Mouse (Mus musculus): ENCODE measurements around the gene Stfa3. TPM values are rescaled to one million over a fixed set of nuclear protein-coding genes. Genes with fewer than 3 reads are reported as not detected.

Stfa3 gene
- polyA plus RNA-seq (2015; fragmentation: Nextera tagmentation; extraction: Ambion mirVana): 0.85 and 0.91 TPM in 2 replicates

DNA sequence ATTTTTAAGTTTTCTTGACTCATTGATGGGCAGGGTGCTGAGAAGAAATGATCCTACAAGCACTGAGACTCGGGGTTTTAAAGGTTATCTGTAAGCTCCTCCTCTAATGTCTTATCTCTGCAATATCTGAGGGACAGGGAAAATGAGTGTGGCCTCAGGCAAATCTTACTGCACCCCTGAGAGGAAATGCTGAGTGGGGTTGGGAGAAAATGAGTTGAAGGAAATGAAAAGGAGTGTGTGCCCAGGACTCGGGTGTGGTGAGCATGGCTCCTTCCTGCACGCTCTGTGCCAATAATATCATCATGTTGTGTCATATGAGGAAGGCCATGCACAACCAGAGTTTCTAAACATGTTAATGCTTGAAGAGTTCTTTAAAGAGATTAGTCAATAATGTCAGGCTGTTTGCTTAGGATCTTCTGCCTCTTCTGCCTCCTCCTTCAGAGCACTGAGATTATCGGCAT lies at the start of gene Stfa3:
Stfa3 (minus strand) TSS at position 51 of the 461 bp plus-strand sequence.
- Histone ChIP-seq H3K27me3 (ENCODE audit: insufficient read depth, low read length) (no peaks in the 10 kb centered on the region), H3K27ac (ENCODE audit: low read length) (no peak within 1 kb of the TSS), H3K36me3 (ENCODE audit: insufficient read depth, low read length) (no peaks in the 10 kb centered on the region), H3K9me3 (ENCODE audit: low read length) (no peaks in the 10 kb centered on the region), H3K4me3 (ENCODE audit: low read length) (no peak within 1 kb of the TSS), H3K4me2 (replicated peaks; ENCODE audit: low read depth, low read length) (no peak within 1 kb of the TSS), H3K9ac (replicated peaks; ENCODE audit: low read length) (no peak within 1 kb of the TSS), H3K4me1 (ENCODE audit: insufficient read depth, low read length) (no peaks in the 10 kb centered on the region)
- 75% methylated on average over 4 of the region's 4 CpGs for WGBS
- no peak for ATAC-seq (ENCODE audit: low FRiP score, low TSS enrichment)

DNA sequence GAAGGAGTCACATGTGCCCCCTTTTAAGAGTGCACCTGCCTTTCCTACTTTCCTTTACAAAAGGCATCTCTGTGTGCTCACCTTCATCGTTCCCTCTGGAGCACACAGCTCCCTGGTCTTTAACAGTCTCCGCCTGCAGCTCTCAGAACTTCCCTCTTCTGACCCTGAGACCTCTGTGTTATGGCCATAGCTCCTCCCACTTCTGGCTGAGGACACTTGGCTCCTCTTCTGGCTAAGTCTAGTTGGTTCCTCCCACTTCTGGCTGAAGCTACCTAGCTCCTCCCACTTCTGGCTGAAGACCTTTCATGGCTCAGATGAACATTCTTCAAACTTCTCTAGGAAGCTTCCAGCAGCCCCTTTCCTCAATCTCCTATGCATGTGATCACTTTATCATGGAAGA lies 47.1 kb upstream of the Stfa3 start:
- H3K27ac ChIP-seq (ENCODE audit: low read length): no peak overlapping the region
- H3K36me3 ChIP-seq (ENCODE audit: insufficient read depth, low read length): no peaks in the 10 kb centered on the region
- H3K4me1 ChIP-seq (ENCODE audit: insufficient read depth, low read length): no peaks in the 10 kb centered on the region
- no peak for ATAC-seq (ENCODE audit: low FRiP score, low TSS enrichment)
- WGBS: 79% methylated on average over 2 of the region's 2 CpGs
- H3K27me3 ChIP-seq (ENCODE audit: insufficient read depth, low read length): no peaks in the 10 kb centered on the region
- no peak overlapping the region for H3K4me3 ChIP-seq (ENCODE audit: low read length)
- H3K9me3 ChIP-seq (ENCODE audit: low read length): no peaks in the 10 kb centered on the region
- H3K9ac ChIP-seq (replicated peaks; ENCODE audit: low read length): no peak overlapping the region
- H3K4me2 ChIP-seq (replicated peaks; ENCODE audit: low read depth, low read length): no peak overlapping the region

DNA sequence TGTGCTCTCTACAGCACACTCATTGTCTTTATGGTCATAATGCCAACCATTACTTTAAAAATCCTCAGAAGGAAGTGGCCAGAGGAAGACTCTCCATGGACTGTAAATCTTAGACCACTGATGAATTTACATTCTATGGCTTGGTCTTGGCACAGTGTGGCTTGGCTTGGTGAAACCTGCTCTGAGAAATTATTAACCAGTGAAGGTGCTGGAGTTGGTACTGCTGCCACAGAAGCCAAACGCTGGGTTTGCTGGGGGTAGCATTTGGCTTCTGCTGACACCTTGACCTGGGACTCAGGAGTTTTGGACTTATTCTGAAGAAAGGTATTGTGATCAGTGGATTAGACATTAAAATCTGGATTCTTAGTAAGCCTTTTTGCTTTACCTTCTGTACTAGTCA lies 37.2 kb upstream of the Stfa3 start:
- no peaks in the 10 kb centered on the region for H3K36me3 ChIP-seq (ENCODE audit: insufficient read depth, low read length)
- no peak overlapping the region for H3K27ac ChIP-seq (ENCODE audit: low read length)
- H3K27me3 ChIP-seq (ENCODE audit: insufficient read depth, low read length): no peaks in the 10 kb centered on the region
- whole genome bisulfite sequencing: 48% methylated on average over 1 of the region's 1 CpGs
- no peak overlapping the region for H3K9ac ChIP-seq (replicated peaks; ENCODE audit: low read length)
- H3K4me2 ChIP-seq (replicated peaks; ENCODE audit: low read depth, low read length): no peak overlapping the region
- H3K4me3 ChIP-seq (ENCODE audit: low read length): no peak overlapping the region
- no peaks in the 10 kb centered on the region for H3K9me3 ChIP-seq (ENCODE audit: low read length)
- ATAC-seq (ENCODE audit: low FRiP score, low TSS enrichment): no peak
- H3K4me1 ChIP-seq (ENCODE audit: insufficient read depth, low read length): peaks cover 8% of the 10 kb centered on the region; the same call in 1 of the 2 replicates

DNA sequence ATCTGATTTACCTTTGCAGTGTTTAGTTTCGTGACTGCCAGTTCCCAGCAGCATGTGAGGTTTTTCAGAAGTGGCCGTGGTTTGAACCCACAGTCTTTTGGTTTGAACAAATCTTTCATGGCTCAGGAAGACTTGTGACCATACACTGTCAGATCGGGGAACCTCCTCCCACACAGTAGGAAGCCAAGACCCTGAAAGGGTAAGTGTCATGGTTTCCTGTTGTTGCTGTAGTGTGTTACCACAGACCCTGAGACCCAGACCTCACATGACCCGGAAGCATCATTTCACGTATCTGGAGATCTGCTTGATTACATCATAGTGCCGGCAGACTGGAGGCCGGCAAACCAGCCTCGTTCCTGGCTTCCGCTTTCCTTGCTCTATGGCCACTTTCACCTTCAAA lies 21.7 kb upstream of the Stfa3 start:
- Histone ChIP-seq H3K4me3 (ENCODE audit: low read length) (no peak overlapping the region), H3K27ac (ENCODE audit: low read length) (no peak overlapping the region), H3K9me3 (ENCODE audit: low read length) (no peaks in the 10 kb centered on the region; the same call in 1 of the 2 replicates), H3K4me1 (ENCODE audit: insufficient read depth, low read length) (no peaks in the 10 kb centered on the region), H3K36me3 (ENCODE audit: insufficient read depth, low read length) (no peaks in the 10 kb centered on the region), H3K27me3 (ENCODE audit: insufficient read depth, low read length) (no peaks in the 10 kb centered on the region), H3K9ac (replicated peaks; ENCODE audit: low read length) (no peak overlapping the region), H3K4me2 (replicated peaks; ENCODE audit: low read depth, low read length) (no peak overlapping the region)
- 63% methylated on average over 9 of the region's 9 CpGs for WGBS
- no peak for ATAC-seq (ENCODE audit: low FRiP score, low TSS enrichment)

DNA sequence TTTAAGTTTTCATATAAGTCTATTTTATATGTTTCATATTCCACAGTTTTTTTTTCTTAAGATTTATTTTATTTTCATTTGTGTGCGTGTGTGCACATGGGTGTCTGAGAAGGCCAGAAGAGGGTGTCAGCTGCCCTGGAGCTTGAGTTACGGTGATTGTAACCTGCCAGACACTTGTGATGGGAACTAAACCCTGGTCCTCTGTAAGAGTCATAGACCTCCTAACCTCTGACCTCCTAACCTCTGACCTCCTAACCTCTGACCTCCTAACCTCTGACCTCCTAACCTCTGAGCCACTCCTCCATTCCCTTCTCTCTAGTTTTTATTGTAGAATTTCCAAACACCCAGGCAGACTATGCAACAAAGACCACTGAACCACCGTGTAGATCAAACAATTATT lies 20.3 kb upstream of the Stfa3 start:
- ATAC-seq (ENCODE audit: low FRiP score, low TSS enrichment): no peak
- Histone ChIP-seq H3K4me2 (replicated peaks; ENCODE audit: low read depth, low read length) (no peak overlapping the region), H3K4me3 (ENCODE audit: low read length) (no peak overlapping the region), H3K9ac (replicated peaks; ENCODE audit: low read length) (no peak overlapping the region), H3K4me1 (ENCODE audit: insufficient read depth, low read length) (no peaks in the 10 kb centered on the region), H3K27ac (ENCODE audit: low read length) (no peak overlapping the region), H3K36me3 (ENCODE audit: insufficient read depth, low read length) (no peaks in the 10 kb centered on the region), H3K27me3 (ENCODE audit: insufficient read depth, low read length) (no peaks in the 10 kb centered on the region), H3K9me3 (ENCODE audit: low read length) (no peaks in the 10 kb centered on the region; the same call in 1 of the 2 replicates)
- WGBS: 90% methylated on average over 3 of the region's 3 CpGs

DNA sequence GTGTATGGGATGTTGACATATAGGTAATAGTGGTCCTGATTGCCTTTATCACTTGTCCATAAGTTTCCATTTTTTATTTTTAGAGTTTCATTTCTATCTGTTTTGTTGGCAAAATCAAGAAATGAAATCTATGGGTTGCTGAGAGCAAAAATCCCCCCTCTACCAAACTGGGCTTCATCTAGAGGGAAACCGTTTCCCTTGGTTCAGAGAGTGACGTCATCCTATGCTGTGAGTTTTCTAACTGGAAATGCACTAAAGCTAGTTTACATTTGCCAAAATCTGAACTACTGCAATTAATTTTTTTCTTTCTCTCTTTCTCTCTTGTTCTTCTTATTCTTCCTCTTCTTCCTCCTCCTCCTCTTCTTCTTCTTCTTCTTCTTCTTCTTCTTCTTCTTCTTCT lies 19.7 kb upstream of the Stfa3 start:
- Histone ChIP-seq H3K4me1 (ENCODE audit: insufficient read depth, low read length) (no peaks in the 10 kb centered on the region), H3K36me3 (ENCODE audit: insufficient read depth, low read length) (no peaks in the 10 kb centered on the region), H3K4me3 (ENCODE audit: low read length) (no peak overlapping the region), H3K27ac (ENCODE audit: low read length) (no peak overlapping the region), H3K9me3 (ENCODE audit: low read length) (no peaks in the 10 kb centered on the region; the same call in 1 of the 2 replicates), H3K4me2 (replicated peaks; ENCODE audit: low read depth, low read length) (no peak overlapping the region), H3K9ac (replicated peaks; ENCODE audit: low read length) (no peak overlapping the region), H3K27me3 (ENCODE audit: insufficient read depth, low read length) (no peaks in the 10 kb centered on the region)
- 76% methylated on average over 2 of the region's 2 CpGs for WGBS
- no peak for ATAC-seq (ENCODE audit: low FRiP score, low TSS enrichment)

DNA sequence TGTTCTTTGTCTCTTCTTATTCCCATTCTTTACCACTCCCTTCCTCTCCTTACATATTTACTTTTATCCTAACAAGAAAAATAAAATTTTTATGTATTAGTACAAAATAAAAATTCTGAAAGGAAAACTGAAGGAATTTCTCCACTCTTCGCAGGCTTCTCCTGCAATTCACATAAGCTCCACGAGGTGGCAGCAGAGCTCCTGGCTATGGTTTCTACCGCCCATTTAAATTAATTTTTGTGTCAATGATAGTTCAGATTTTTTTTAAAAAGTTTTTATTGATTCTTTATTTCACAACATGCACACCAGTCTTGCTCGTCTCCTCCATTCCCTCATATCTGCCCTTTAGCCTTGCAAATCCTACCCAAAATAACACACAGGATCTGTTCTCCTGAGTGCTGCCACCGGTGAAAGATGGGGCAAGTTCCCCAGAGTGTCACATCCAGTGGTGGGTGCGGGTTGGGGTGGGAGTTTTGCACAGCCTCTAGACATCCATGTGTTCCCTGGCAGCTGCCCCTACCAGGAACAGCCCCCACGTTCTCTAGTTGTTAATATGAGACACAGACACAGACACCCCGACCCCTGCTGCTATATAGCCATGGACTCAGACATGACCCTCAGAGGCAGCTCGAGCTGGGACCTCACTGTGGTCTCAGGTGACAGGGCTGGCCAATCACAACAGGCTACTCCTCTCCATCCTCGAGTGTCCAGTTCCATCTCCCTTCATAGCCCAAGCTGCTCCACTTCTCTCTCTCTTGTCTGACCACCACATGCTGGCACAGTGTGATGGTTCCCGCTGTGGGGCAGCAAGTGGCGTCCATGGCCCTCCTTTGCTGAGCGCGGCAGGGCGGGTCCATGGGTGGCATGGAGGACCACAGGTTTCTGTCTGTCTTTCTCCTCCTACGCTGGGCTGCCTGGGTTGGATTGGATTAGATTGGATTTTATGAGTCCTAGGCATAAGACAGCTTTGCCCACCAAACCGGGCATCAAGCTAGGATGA lies 18.3 kb upstream of the Stfa3 start:
- H3K4me3 ChIP-seq (ENCODE audit: low read length): no peak overlapping the region
- no peak overlapping the region for H3K27ac ChIP-seq (ENCODE audit: low read length)
- ATAC-seq (ENCODE audit: low FRiP score, low TSS enrichment): peak; percentile 90
- no peaks in the 10 kb centered on the region for H3K36me3 ChIP-seq (ENCODE audit: insufficient read depth, low read length)
- no peak overlapping the region for H3K9ac ChIP-seq (replicated peaks; ENCODE audit: low read length)
- WGBS: 43% methylated on average over 17 of the region's 17 CpGs
- no peaks in the 10 kb centered on the region for H3K4me1 ChIP-seq (ENCODE audit: insufficient read depth, low read length)
- no peaks in the 10 kb centered on the region for H3K27me3 ChIP-seq (ENCODE audit: insufficient read depth, low read length)
- H3K4me2 ChIP-seq (replicated peaks; ENCODE audit: low read depth, low read length): no peak overlapping the region; the same call in 1 of the 2 replicates
- H3K9me3 ChIP-seq (ENCODE audit: low read length): 0 out of 2 replicates have a peak, but pooled peaks cover 4% of the 10 kb centered on the region

DNA sequence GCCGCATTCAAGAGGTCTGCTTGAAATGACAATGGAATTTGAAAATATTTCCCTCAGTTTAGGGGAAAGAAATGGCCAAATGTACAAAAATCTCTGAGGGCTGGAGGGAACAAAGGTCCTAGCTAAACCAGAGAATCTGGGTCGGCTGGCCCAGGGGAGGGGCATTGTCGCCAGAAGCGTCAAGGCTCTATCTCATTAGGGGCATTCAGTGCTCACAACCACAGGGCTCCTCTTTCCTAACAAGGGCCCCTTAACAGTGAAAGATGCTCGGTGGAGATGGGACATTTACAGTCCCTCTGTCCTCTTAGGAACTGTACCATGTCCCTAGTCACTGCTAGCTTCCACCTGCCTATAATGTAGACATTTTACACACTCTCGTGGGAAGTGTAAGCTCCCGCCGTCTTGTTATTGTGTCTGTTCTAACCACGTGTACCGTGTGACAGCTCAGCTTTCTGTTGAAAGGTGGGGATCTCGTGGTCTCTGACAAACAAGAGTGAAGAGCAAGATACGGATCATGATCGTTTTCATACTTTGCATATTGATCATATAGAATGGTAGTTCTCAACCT lies 16.0 kb upstream of the Stfa3 start:
- Histone ChIP-seq H3K4me3 (ENCODE audit: low read length) (no peak overlapping the region), H3K9me3 (ENCODE audit: low read length) (0 out of 2 replicates have a peak, but pooled peaks cover 4% of the 10 kb centered on the region), H3K9ac (replicated peaks; ENCODE audit: low read length) (no peak overlapping the region), H3K4me2 (replicated peaks; ENCODE audit: low read depth, low read length) (no peak overlapping the region), H3K36me3 (ENCODE audit: insufficient read depth, low read length) (no peaks in the 10 kb centered on the region), H3K27ac (ENCODE audit: low read length) (no peak overlapping the region), H3K4me1 (ENCODE audit: insufficient read depth, low read length) (no peaks in the 10 kb centered on the region), H3K27me3 (ENCODE audit: insufficient read depth, low read length) (no peaks in the 10 kb centered on the region)
- 63% methylated on average over 13 of the region's 13 CpGs for WGBS
- no peak for ATAC-seq (ENCODE audit: low FRiP score, low TSS enrichment)

DNA sequence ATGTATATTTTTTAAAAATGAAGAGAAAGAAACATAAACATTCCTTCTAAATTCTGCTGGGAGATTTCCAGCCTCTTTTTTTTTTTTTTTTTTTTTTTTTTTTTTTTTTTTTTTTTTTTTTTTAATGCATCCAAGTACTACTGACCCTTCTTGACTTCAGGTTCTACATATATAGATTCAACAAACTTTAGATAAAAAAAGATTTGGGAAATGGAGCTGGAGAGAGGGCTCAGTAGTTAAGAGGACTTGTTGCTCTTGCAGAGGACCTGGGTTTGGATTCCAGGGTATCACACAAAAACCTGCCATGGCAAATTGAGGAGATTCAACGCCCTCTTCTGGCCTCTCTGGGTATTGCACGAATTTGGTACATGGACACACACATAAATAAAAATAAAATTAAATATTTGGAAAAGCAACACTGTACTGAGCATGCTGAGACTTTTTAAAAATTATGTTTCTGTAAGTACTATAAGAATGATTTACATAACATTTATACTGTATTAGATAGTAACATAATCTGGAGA lies 14.8 kb upstream of the Stfa3 start:
- WGBS: 13% methylated on average over 2 of the region's 2 CpGs

More for the DNA sequence above, 14.8 kb upstream of the Stfa3 start:
- H3K27me3 ChIP-seq (ENCODE audit: insufficient read depth, low read length): no peaks in the 10 kb centered on the region
- H3K4me2 ChIP-seq (replicated peaks; ENCODE audit: low read depth, low read length): no peak overlapping the region
- no peaks in the 10 kb centered on the region for H3K36me3 ChIP-seq (ENCODE audit: insufficient read depth, low read length)
- ATAC-seq (ENCODE audit: low FRiP score, low TSS enrichment): no peak
- no peaks in the 10 kb centered on the region for H3K4me1 ChIP-seq (ENCODE audit: insufficient read depth, low read length)
- 0 out of 2 replicates have a peak, but pooled peaks cover 4% of the 10 kb centered on the region for H3K9me3 ChIP-seq (ENCODE audit: low read length)
- H3K9ac ChIP-seq (replicated peaks; ENCODE audit: low read length): no peak overlapping the region
- H3K27ac ChIP-seq (ENCODE audit: low read length): no peak overlapping the region
- H3K4me3 ChIP-seq (ENCODE audit: low read length): no peak overlapping the region
